Mouse (Mus musculus) stomach, embryonic 15.5 days (tissue): ENCODE measurements around the gene Trove2. TPM values are rescaled to one million over a fixed set of nuclear protein-coding genes. Genes with fewer than 3 reads are reported as not detected.

Experiments used
- ATAC-seq: fragments of 200-750 bp; cut with Nextera tagmentation; 2 replicates; pipeline ENCODE4 v1.8.0; 2017; ENCODE audit warnings: low read depth, moderate number of reproducible peaks, moderate TSS enrichment; ENCODE audit not compliant: insufficient read depth, low FRiP score
- H3K27ac ChIP-seq: fragments of 300-500 bp; sonication (generic); 2 replicates; pipeline ENCODE4 v1.5.1; 2015; ENCODE audit warnings: mild to moderate bottlenecking, inconsistent platforms
- H3K27me3 ChIP-seq: fragments of 300-500 bp; sonication (generic); replicated peaks from 2 replicates; pipeline ENCODE4 v1.6.1; 2015; ENCODE audit warnings: inconsistent platforms
- H3K36me3 ChIP-seq: fragments of 300-500 bp; sonication (generic); 2 replicates; pipeline ENCODE4 v1.6.1; 2015; ENCODE audit warnings: inconsistent platforms
- H3K4me1 ChIP-seq: fragments of 300-500 bp; sonication (generic); 2 replicates; pipeline ENCODE4 v1.6.1; 2015; ENCODE audit warnings: inconsistent platforms
- H3K4me2 ChIP-seq: fragments of 300-500 bp; sonication (generic); 2 replicates; pipeline ENCODE4 v1.6.1; 2015; ENCODE audit warnings: mild to moderate bottlenecking, inconsistent platforms
- H3K4me3 ChIP-seq: fragments of 300-500 bp; sonication (generic); replicated peaks from 2 replicates; pipeline ENCODE4 v1.5.1; 2015; ENCODE audit warnings: inconsistent platforms
- H3K9ac ChIP-seq: fragments of 300-500 bp; sonication (generic); 2 replicates; pipeline ENCODE4 v1.6.1; 2015; ENCODE audit warnings: inconsistent platforms
- H3K9me3 ChIP-seq: fragments of 300-500 bp; sonication (generic); 2 replicates; pipeline ENCODE4 v1.6.1; 2016; ENCODE audit warnings: inconsistent platforms
- WGBS: fragments of 180-500 bp; shearing (Covaris S2); methylation state at CpG from one replicate; pipeline ENCODE4 v1.1.7; 2015; 5-methylcytosine and 5-hydroxymethylcytosine counted together
- polyA plus RNA-seq: library from polyadenylated mRNA; unstranded; fragments of >200 nt; fragmentation: Nextera tagmentation; extraction: Ambion mirVana; gene quantifications from 2 replicates; pipeline ENCODE4 v1.2.1, GENCODE M21; 2015

Gene Trove2
- polyA plus RNA-seq, 1 experiment from 2014 or later = 14.7 TPM

- no peak overlapping the region for H3K9ac ChIP-seq
- 56% methylated on average over 20 of the region's 20 CpGs for WGBS
- no peak overlapping the region for H3K4me3 ChIP-seq
- no peaks in the 10 kb centered on the region for H3K27me3 ChIP-seq
- no peak overlapping the region for H3K27ac ChIP-seq
- H3K9me3 ChIP-seq = no peaks in the 10 kb centered on the region
- H3K4me2 ChIP-seq = no peak overlapping the region
- H3K4me1 ChIP-seq = no peaks in the 10 kb centered on the region
- ATAC-seq = no peak
- no peaks in the 10 kb centered on the region for H3K36me3 ChIP-seq
Observed at GRCm38 (mm10) chr1:143770444-143771109, 6.3 kb downstream of the Trove2 start.

GRCm38 (mm10) chr1:143766238-143766637, 10.6 kb downstream of the Trove2 start:
- peaks cover 4% of the 10 kb centered on the region; the same call in 1 of the 2 replicates for H3K36me3 ChIP-seq
- WGBS = 93% methylated on average over 6 of the region's 6 CpGs
- H3K27me3 ChIP-seq = no peaks in the 10 kb centered on the region
- no peak overlapping the region for H3K27ac ChIP-seq
- no peaks in the 10 kb centered on the region for H3K9me3 ChIP-seq
- H3K4me2 ChIP-seq = no peak overlapping the region
- no peak overlapping the region for H3K9ac ChIP-seq
- ATAC-seq = no peak
- H3K4me3 ChIP-seq = no peak overlapping the region
- H3K4me1 ChIP-seq = no peaks in the 10 kb centered on the region

- H3K36me3 ChIP-seq = peaks cover 4% of the 10 kb centered on the region; the same call in 1 of the 2 replicates
- no peaks in the 10 kb centered on the region for H3K9me3 ChIP-seq
- H3K4me1 ChIP-seq = no peaks in the 10 kb centered on the region
- no peak overlapping the region for H3K27ac ChIP-seq
- no peak overlapping the region for H3K9ac ChIP-seq
- no peak overlapping the region for H3K4me2 ChIP-seq
- no peak overlapping the region for H3K4me3 ChIP-seq
- 82% methylated on average over 4 of the region's 4 CpGs for WGBS
- H3K27me3 ChIP-seq = no peaks in the 10 kb centered on the region
- no peak for ATAC-seq
Observed at GRCm38 (mm10) chr1:143765801-143766200, 11.1 kb downstream of the Trove2 start.

- 56% methylated on average over 1 of the region's 1 CpGs for WGBS
- Histone ChIP-seq H3K9ac (no peak overlapping the region), H3K4me1 (no peaks in the 10 kb centered on the region), H3K4me2 (no peak overlapping the region), H3K36me3 (peaks cover 7% of the 10 kb centered on the region; the same call in 1 of the 2 replicates), H3K9me3 (no peaks in the 10 kb centered on the region), H3K27me3 (no peaks in the 10 kb centered on the region), H3K4me3 (no peak overlapping the region), H3K27ac (no peak overlapping the region)
- no peak for ATAC-seq
Observed at GRCm38 (mm10) chr1:143764443-143764842, 12.4 kb downstream of the Trove2 start.

- no peak overlapping the region for H3K27ac ChIP-seq
- peaks cover 7% of the 10 kb centered on the region; the same call in 1 of the 2 replicates for H3K36me3 ChIP-seq
- 83% methylated on average over 8 of the region's 8 CpGs for WGBS
- no peaks in the 10 kb centered on the region for H3K4me1 ChIP-seq
- H3K4me3 ChIP-seq = no peak overlapping the region
- no peak overlapping the region for H3K4me2 ChIP-seq
- ATAC-seq = no peak
- no peaks in the 10 kb centered on the region for H3K27me3 ChIP-seq
- H3K9ac ChIP-seq = no peak overlapping the region
- H3K9me3 ChIP-seq = no peaks in the 10 kb centered on the region
Observed at GRCm38 (mm10) chr1:143762159-143762558, 14.7 kb downstream of the Trove2 start.

- no peak overlapping the region for H3K27ac ChIP-seq
- no peaks in the 10 kb centered on the region for H3K4me1 ChIP-seq
- no peak overlapping the region for H3K4me2 ChIP-seq
- H3K9ac ChIP-seq = no peak overlapping the region
- WGBS = 89% methylated on average over 10 of the region's 10 CpGs
- ATAC-seq = no peak
- H3K36me3 ChIP-seq = peaks cover 20% of the 10 kb centered on the region; the same call in 1 of the 2 replicates
- no peaks in the 10 kb centered on the region for H3K27me3 ChIP-seq
- H3K4me3 ChIP-seq = no peak overlapping the region
- no peaks in the 10 kb centered on the region for H3K9me3 ChIP-seq
Observed at GRCm38 (mm10) chr1:143745871-143746270, 31.0 kb downstream of the Trove2 start.

- H3K9ac ChIP-seq = no peak overlapping the region
- H3K4me2 ChIP-seq = no peak overlapping the region
- no peak for ATAC-seq
- H3K4me1 ChIP-seq = no peaks in the 10 kb centered on the region
- no peak overlapping the region for H3K27ac ChIP-seq
- H3K4me3 ChIP-seq = no peak overlapping the region
- H3K9me3 ChIP-seq = no peaks in the 10 kb centered on the region
- no peaks in the 10 kb centered on the region for H3K27me3 ChIP-seq
- peaks cover 20% of the 10 kb centered on the region; the same call in 1 of the 2 replicates for H3K36me3 ChIP-seq
- WGBS = 91% methylated on average over 6 of the region's 6 CpGs
Observed at GRCm38 (mm10) chr1:143742186-143742585, 34.7 kb downstream of the Trove2 start.

- Histone ChIP-seq H3K36me3 (peaks cover 20% of the 10 kb centered on the region; the same call in 1 of the 2 replicates), H3K9me3 (no peaks in the 10 kb centered on the region), H3K4me2 (no peak overlapping the region), H3K27me3 (no peaks in the 10 kb centered on the region), H3K9ac (no peak overlapping the region), H3K4me3 (no peak overlapping the region), H3K27ac (no peak overlapping the region), H3K4me1 (no peaks in the 10 kb centered on the region)
- no peak for ATAC-seq
- 83% methylated on average over 5 of the region's 5 CpGs for WGBS
Observed at GRCm38 (mm10) chr1:143741331-143741730, 35.5 kb downstream of the Trove2 start.

- H3K4me1 ChIP-seq = no peaks in the 10 kb centered on the region
- no peak overlapping the region for H3K9ac ChIP-seq
- ATAC-seq = no peak
- peak overlapping the region; percentile 73; the same call in 1 of the 2 replicates for H3K4me2 ChIP-seq
- no peak overlapping the region for H3K4me3 ChIP-seq
- H3K36me3 ChIP-seq = peaks cover 17% of the 10 kb centered on the region; the same call in 1 of the 2 replicates
- H3K27ac ChIP-seq = no peak overlapping the region
- H3K9me3 ChIP-seq = no peaks in the 10 kb centered on the region
- H3K27me3 ChIP-seq = no peaks in the 10 kb centered on the region
- WGBS = 86% methylated on average over 10 of the region's 10 CpGs
Observed at GRCm38 (mm10) chr1:143740581-143740980, 36.3 kb downstream of the Trove2 start.

- Histone ChIP-seq H3K27ac (peak overlapping the region; percentile 75), H3K36me3 (peaks cover 14% of the 10 kb centered on the region; the same call in 1 of the 2 replicates), H3K9me3 (no peaks in the 10 kb centered on the region), H3K4me1 (no peaks in the 10 kb centered on the region), H3K9ac (peak overlapping the region; percentile 53), H3K27me3 (no peaks in the 10 kb centered on the region), H3K4me3 (peak overlapping the region; percentile 75), H3K4me2 (peak overlapping the region; percentile 73)
- peak; percentile 95 for ATAC-seq
- WGBS = under 1% methylated on average over 64 of the region's 71 CpGs
Observed at GRCm38 (mm10) chr1:143739361-143740350, 37.2 kb downstream of the Trove2 start.

GRCm38 (mm10) chr1:143738811-143739210, 38.1 kb downstream of the Trove2 start:
- ATAC-seq = no peak
- H3K4me2 ChIP-seq = peak overlapping the region; percentile 73
- no peaks in the 10 kb centered on the region for H3K9me3 ChIP-seq
- H3K9ac ChIP-seq = 0 out of 2 replicates have a peak overlapping the region, but pooled peaks have one; percentile 53
- H3K4me1 ChIP-seq = no peaks in the 10 kb centered on the region
- WGBS = 21% methylated on average over 11 of the region's 11 CpGs
- peak overlapping the region; percentile 75 for H3K4me3 ChIP-seq
- H3K27ac ChIP-seq = peak overlapping the region; percentile 38; the same call in 1 of the 2 replicates
- no peaks in the 10 kb centered on the region for H3K27me3 ChIP-seq
- peaks cover 11% of the 10 kb centered on the region; the same call in 1 of the 2 replicates for H3K36me3 ChIP-seq
